Mouse (Mus musculus): Measurements from ENCODE around the gene Pagr1b. TPM values are rescaled to one million over a fixed set of nuclear protein-coding genes. Genes with fewer than 3 reads are reported as not detected.

Pagr1b gene
- total and polyA plus RNA-seq, 2 experiments = 0.49 to 0.74 TPM

- Histone ChIP-seq H3K9ac (ENCODE audit: low read depth, low read length) (peak overlapping the region; percentile 84), H3K27me3 (ENCODE audit: control insufficient read depth, insufficient read depth, low read length) (no peaks in the 10 kb centered on the region), H3K36me3 (ENCODE audit: control insufficient read depth, insufficient read depth, low read length) (no peaks in the 10 kb centered on the region; the same call in 1 of the 2 replicates), H3K79me2 (ENCODE audit: control insufficient read depth, insufficient read depth, low read length) (no peaks in the 10 kb centered on the region), H3K4me1 (ENCODE audit: control insufficient read depth, insufficient read depth, low read length) (peaks cover 11% of the 10 kb centered on the region), H3K27ac (replicated peaks; ENCODE audit: insufficient read depth, low read depth, low read length) (peak overlapping the region; percentile 30), H3K4me3 (ENCODE audit: insufficient read depth, low read depth, low read length) (peak overlapping the region; percentile 69)
- peak; percentile 77 for DNase-seq (ENCODE audit: extremely low read depth, low read depth, low spot score)
- peak; percentile 86 for TF ChIP-seq CTCF (IDR thresholded peaks at IDR 0.05; ENCODE audit: low read depth, low read length)
- 0 out of 2 replicates have a peak, but pooled peaks have one; percentile 21 for TF ChIP-seq POLR2A (IDR thresholded peaks at IDR 0.05; ENCODE audit: extremely low read depth, insufficient read depth, low read length)
- WGBS = 5% methylated on average over 30 of the region's 30 CpGs
These were observed 8.7 kb upstream of the Pagr1b start for GRCm38 (mm10) chr7:127024755-127025555.

DNA sequence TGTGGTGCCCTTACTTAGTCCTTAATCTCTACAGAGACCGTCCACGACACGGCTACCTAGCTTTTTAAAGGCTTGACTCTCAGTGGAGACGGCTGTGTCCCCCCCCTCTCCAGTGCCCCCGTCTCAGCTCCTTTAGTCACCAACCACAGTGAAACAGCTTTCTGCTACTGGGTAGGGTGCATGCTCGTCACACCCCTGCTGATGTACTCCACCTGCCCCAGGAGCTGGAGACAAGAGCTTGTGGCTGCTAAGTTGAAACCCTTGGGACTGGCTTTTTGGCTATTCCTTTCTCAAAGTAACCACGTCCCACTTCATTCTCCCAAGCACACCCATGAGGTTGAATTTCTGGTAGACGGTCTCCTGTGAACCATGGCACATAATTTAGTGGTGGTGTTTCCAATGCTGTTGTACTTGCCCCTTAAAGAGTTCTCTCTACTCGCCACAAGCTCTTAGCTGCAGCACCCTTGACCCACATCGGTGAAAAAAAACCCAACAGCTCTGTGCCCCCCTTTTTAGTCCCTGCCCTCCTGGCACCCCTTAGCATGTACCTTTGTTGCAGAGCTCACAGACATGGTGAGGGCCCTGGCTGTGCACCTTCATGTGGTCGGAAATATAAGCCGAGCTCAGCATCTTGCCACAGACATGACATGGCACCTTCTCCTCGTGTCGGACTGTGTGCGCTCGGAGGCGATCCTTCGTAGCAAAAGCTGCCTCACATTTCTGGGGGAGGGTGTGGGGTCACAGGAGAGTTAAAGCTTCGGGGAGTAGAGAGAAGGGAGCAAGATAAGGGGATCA lies 7.8 kb upstream of the Pagr1b start:
- Histone ChIP-seq H3K27ac (replicated peaks; ENCODE audit: insufficient read depth, low read depth, low read length) (no peak overlapping the region), H3K9ac (ENCODE audit: low read depth, low read length) (no peak overlapping the region), H3K4me1 (ENCODE audit: control insufficient read depth, insufficient read depth, low read length) (peaks cover 11% of the 10 kb centered on the region), H3K4me3 (ENCODE audit: insufficient read depth, low read depth, low read length) (no peak overlapping the region), H3K27me3 (ENCODE audit: control insufficient read depth, insufficient read depth, low read length) (no peaks in the 10 kb centered on the region), H3K36me3 (ENCODE audit: control insufficient read depth, insufficient read depth, low read length) (no peaks in the 10 kb centered on the region; the same call in 1 of the 2 replicates), H3K79me2 (ENCODE audit: control insufficient read depth, insufficient read depth, low read length) (no peaks in the 10 kb centered on the region)
- DNase-seq (ENCODE audit: extremely low read depth, low read depth, low spot score) = no peak
- WGBS = 68% methylated on average over 19 of the region's 19 CpGs
- no peak for TF ChIP-seq CTCF (IDR thresholded peaks at IDR 0.05; ENCODE audit: low read depth, low read length)
- no peak for TF ChIP-seq POLR2A (IDR thresholded peaks at IDR 0.05; ENCODE audit: extremely low read depth, insufficient read depth, low read length)

DNA sequence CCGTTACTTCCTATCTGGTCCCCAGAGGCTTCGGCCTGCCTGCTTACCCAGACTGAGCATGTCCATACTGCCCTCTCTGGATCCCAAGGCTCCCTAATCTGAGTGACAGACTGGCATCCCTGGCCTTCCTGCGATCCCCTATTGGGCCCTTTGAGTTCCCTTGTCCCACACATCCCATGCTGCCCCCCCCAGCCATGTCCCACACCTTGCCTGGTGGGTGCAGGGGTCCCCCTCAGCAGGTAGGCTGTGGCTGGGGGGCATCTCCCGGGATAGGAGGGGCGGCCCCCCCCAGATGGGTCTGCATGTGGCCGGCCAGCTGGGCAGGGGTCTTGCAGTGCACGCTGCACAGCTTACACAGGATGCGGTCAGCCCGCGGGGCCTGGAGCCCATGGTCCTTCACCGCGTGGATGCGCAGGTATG lies 7.0 kb upstream of the Pagr1b start:
- no peak overlapping the region for H3K4me3 ChIP-seq (ENCODE audit: insufficient read depth, low read depth, low read length)
- TF ChIP-seq POLR2A (IDR thresholded peaks at IDR 0.05; ENCODE audit: extremely low read depth, insufficient read depth, low read length) (no peak), CTCF (IDR thresholded peaks at IDR 0.05; ENCODE audit: low read depth, low read length) (no peak)
- H3K27ac ChIP-seq (replicated peaks; ENCODE audit: insufficient read depth, low read depth, low read length) = no peak overlapping the region
- no peak overlapping the region for H3K9ac ChIP-seq (ENCODE audit: low read depth, low read length)
- H3K27me3 ChIP-seq (ENCODE audit: control insufficient read depth, insufficient read depth, low read length) = no peaks in the 10 kb centered on the region
- peaks cover 10% of the 10 kb centered on the region for H3K4me1 ChIP-seq (ENCODE audit: control insufficient read depth, insufficient read depth, low read length)
- no peak for DNase-seq (ENCODE audit: extremely low read depth, low read depth, low spot score)
- H3K79me2 ChIP-seq (ENCODE audit: control insufficient read depth, insufficient read depth, low read length) = no peaks in the 10 kb centered on the region
- WGBS = 91% methylated on average over 13 of the region's 13 CpGs
- no peaks in the 10 kb centered on the region; the same call in 1 of the 2 replicates for H3K36me3 ChIP-seq (ENCODE audit: control insufficient read depth, insufficient read depth, low read length)

- Histone ChIP-seq H3K4me1 (ENCODE audit: control insufficient read depth, insufficient read depth, low read length) (peaks cover 10% of the 10 kb centered on the region), H3K27me3 (ENCODE audit: control insufficient read depth, insufficient read depth, low read length) (no peaks in the 10 kb centered on the region), H3K36me3 (ENCODE audit: control insufficient read depth, insufficient read depth, low read length) (no peaks in the 10 kb centered on the region; the same call in 1 of the 2 replicates), H3K27ac (replicated peaks; ENCODE audit: insufficient read depth, low read depth, low read length) (no peak overlapping the region), H3K9ac (ENCODE audit: low read depth, low read length) (no peak overlapping the region), H3K79me2 (ENCODE audit: control insufficient read depth, insufficient read depth, low read length) (no peaks in the 10 kb centered on the region), H3K4me3 (ENCODE audit: insufficient read depth, low read depth, low read length) (no peak overlapping the region)
- no peak for DNase-seq (ENCODE audit: extremely low read depth, low read depth, low spot score)
- 98% methylated on average over 7 of the region's 7 CpGs for WGBS
- TF ChIP-seq CTCF (IDR thresholded peaks at IDR 0.05; ENCODE audit: low read depth, low read length) = no peak
- no peak for TF ChIP-seq POLR2A (IDR thresholded peaks at IDR 0.05; ENCODE audit: extremely low read depth, insufficient read depth, low read length)
These were observed 6.4 kb upstream of the Pagr1b start for GRCm38 (mm10) chr7:127022528-127023271.

Data from liver, adult 2 months (tissue).